Mouse (Mus musculus) heart, embryonic 14.5 days (tissue): ENCODE results near the gene Olfr281. TPM values are rescaled to one million over a fixed set of nuclear protein-coding genes. Genes with fewer than 3 reads are reported as not detected.

Source experiments
- ATAC-seq: fragments of 200-750 bp; cut with Nextera tagmentation; 2 replicates; pipeline ENCODE4 v1.8.0; 2017; ENCODE audit warnings: low read depth, moderate TSS enrichment; ENCODE audit not compliant: insufficient number of reproducible peaks, insufficient read depth, low FRiP score
- H3K27ac ChIP-seq, 2 experiments: fragments of 200-500 bp in 1 of 2; fragments of 300-500 bp in 1 of 2; sonication (generic) in 1 of 2; replicated peaks in 1 of 2; 2 replicates each; pipeline ENCODE4 v1.5.1; 2012 to 2014; ENCODE audit warnings: low read depth in 2 of 2, low read length in 2 of 2, control low read depth in 1 of 2, mild to moderate bottlenecking in 1 of 2, mixed read lengths in 1 of 2; ENCODE audit not compliant: control insufficient read depth in 1 of 2, insufficient read depth in 1 of 2
- H3K27me3 ChIP-seq: fragments of 300-500 bp; sonication (generic); 2 replicates; pipeline ENCODE4 v1.6.1; 2014; ENCODE audit warnings: mild to moderate bottlenecking, low read length, control low read depth; ENCODE audit not compliant: control insufficient read depth, insufficient read depth
- H3K36me3 ChIP-seq: fragments of 300-500 bp; sonication (generic); 2 replicates; pipeline ENCODE4 v1.6.1; 2014; ENCODE audit warnings: mild to moderate bottlenecking, control low read depth, low read length, mixed read lengths; ENCODE audit not compliant: control insufficient read depth, insufficient read depth
- H3K4me1 ChIP-seq, 2 experiments: fragments of 200-500 bp in 1 of 2; fragments of 300-500 bp in 1 of 2; sonication (generic) in 1 of 2; 2 replicates each; pipeline ENCODE4 v1.6.1; 2012 to 2014; ENCODE audit warnings: low read length in 2 of 2, control low read depth in 1 of 2, mixed read lengths in 1 of 2; ENCODE audit not compliant: control insufficient read depth in 2 of 2, insufficient read depth in 2 of 2
- H3K4me2 ChIP-seq: fragments of 300-500 bp; sonication (generic); 2 replicates; pipeline ENCODE4 v1.6.1; 2014; ENCODE audit warnings: mild to moderate bottlenecking, low read length
- H3K4me3 ChIP-seq, 2 experiments: fragments of 200-500 bp in 1 of 2; fragments of 300-500 bp in 1 of 2; sonication (generic) in 1 of 2; 2 replicates each; pipeline ENCODE4 v1.5.1; 2012 to 2014; ENCODE audit warnings: low read length in 2 of 2, mild to moderate bottlenecking in 2 of 2, control low read depth in 1 of 2, low read depth in 1 of 2, moderate library complexity in 1 of 2; ENCODE audit not compliant: control insufficient read depth in 1 of 2, insufficient read depth in 1 of 2
- H3K9ac ChIP-seq: fragments of 300-500 bp; sonication (generic); 2 replicates; pipeline ENCODE4 v1.6.1; 2014; ENCODE audit warnings: mild to moderate bottlenecking, low read length
- H3K9me3 ChIP-seq: fragments of 300-500 bp; sonication (generic); 2 replicates; pipeline ENCODE4 v1.6.1; 2016; ENCODE audit warnings: low read length, control low read depth; ENCODE audit not compliant: control insufficient read depth
- WGBS: fragments of 180-500 bp; shearing (Covaris S2); extraction: QIAGEN DNeasy Blood & Tissue Kit; methylation state at CpG from one replicate; pipeline ENCODE4 v1.1.7; 2014; 5-methylcytosine and 5-hydroxymethylcytosine counted together
- polyA plus RNA-seq: library from polyadenylated mRNA; unstranded; fragments of >200 nt; fragmentation: Nextera tagmentation; extraction: Ambion mirVana; gene quantifications from 2 replicates; pipeline ENCODE4 v1.2.1, GENCODE M21; 2014

Olfr281 gene
- polyA plus RNA-seq, 1 experiment from 2014 or later = not detected

DNA sequence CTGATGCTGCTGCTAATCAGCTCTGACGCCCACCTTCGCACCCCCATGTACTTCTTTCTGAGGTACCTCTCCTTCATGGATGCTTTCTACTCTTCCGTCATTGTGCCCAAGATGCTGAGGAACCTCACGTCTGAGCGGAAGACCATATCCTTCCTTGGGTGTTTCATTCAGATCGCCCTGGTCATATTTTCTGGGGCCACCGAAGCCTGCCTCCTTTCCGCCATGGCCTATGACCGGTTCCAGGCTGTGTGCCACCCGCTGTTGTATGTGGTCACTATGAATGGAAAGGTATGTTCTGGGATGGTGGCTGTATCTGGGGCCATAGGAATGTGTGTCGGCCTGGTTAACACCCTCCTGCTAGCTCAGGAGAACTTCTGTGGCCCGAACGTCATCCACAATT, 19.2 kb downstream of the Olfr281 start:
- H3K4me3 ChIP-seq = no peak overlapping the region
- no peak for ATAC-seq
- H3K36me3 ChIP-seq = no peaks in the 10 kb centered on the region
- no peak overlapping the region for H3K4me2 ChIP-seq
- no peaks in the 10 kb centered on the region for H3K4me1 ChIP-seq
- H3K27ac ChIP-seq = no peak overlapping the region
- H3K27me3 ChIP-seq = no peaks in the 10 kb centered on the region
- no peak overlapping the region for H3K9ac ChIP-seq
- WGBS = 87% methylated on average over 13 of the region's 13 CpGs
- H3K9me3 ChIP-seq = 0 out of 2 replicates have a peak, but pooled peaks cover 3% of the 10 kb centered on the region

DNA sequence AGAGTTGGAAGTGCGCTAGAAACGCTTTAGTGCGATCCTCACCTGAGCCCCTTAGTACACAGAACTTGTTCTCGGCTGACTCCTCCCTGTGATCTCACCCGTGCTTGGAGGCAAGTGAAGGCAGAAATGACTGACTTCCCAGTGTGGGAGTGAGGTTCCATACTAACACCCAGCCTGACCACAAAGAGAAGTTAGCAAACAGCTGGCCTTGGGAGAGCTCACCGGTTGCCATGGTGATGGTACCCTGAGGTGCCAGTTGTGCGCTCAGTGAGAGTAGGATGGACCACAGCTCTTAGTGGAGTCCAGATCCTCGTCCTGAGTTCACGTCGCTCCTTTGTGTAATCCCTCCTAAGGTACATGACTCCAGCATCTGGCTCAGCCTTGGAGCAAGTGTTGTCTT, 22.6 kb downstream of the Olfr281 start:
- Histone ChIP-seq H3K9ac (no peak overlapping the region), H3K9me3 (no peaks in the 10 kb centered on the region), H3K27me3 (no peaks in the 10 kb centered on the region), H3K27ac (no peak overlapping the region), H3K4me1 (no peaks in the 10 kb centered on the region), H3K4me2 (no peak overlapping the region), H3K36me3 (no peaks in the 10 kb centered on the region), H3K4me3 (no peak overlapping the region)
- WGBS = 69% methylated on average over 10 of the region's 10 CpGs
- ATAC-seq = no peak

- Histone ChIP-seq H3K27ac (no peak overlapping the region), H3K4me1 (no peaks in the 10 kb centered on the region), H3K4me2 (no peak overlapping the region), H3K9me3 (no peaks in the 10 kb centered on the region), H3K27me3 (no peaks in the 10 kb centered on the region), H3K36me3 (no peaks in the 10 kb centered on the region), H3K4me3 (no peak overlapping the region), H3K9ac (no peak overlapping the region)
- WGBS = 47% methylated on average over 10 of the region's 10 CpGs
- ATAC-seq = no peak
Observed at GRCm38 (mm10) chr15:98475382-98475781, 23.0 kb downstream of the Olfr281 start.

- Histone ChIP-seq H3K4me2 (no peak overlapping the region), H3K9ac (no peak overlapping the region), H3K4me3 (no peak overlapping the region), H3K9me3 (no peaks in the 10 kb centered on the region), H3K27ac (no peak overlapping the region), H3K36me3 (no peaks in the 10 kb centered on the region), H3K4me1 (no peaks in the 10 kb centered on the region), H3K27me3 (no peaks in the 10 kb centered on the region)
- no peak for ATAC-seq
- 76% methylated on average over 5 of the region's 5 CpGs for WGBS
Observed at GRCm38 (mm10) chr15:98476281-98476680, 23.9 kb downstream of the Olfr281 start.

DNA sequence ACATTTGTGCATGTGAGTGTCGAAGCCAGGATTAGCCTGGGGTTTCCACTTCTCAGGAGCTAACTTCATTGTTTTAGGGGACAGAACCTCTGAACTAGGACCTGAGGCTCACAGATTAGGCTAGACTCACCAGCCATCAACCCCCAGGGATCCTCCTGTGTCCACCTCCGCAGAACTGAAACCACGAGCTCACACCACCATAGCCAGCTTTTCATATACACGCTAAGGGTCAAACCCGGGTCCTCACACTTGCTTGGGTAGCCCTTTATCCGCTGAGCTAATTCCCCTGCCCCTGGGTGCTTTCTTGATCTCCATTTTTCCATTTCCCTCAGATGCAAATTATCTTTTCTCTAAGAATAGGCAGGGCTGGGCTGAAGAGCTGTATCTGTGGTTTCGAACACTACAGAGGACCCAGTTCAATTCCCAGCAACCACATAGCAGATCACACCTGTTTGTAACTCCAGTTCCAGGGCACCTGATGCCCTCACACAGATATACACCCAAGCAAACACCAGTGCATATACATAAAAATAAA, 27.2 kb downstream of the Olfr281 start:
- no peak overlapping the region for H3K9ac ChIP-seq
- peaks cover 0 to 2% of the 10 kb centered on the region in 2 experiments; a peak in 1 of 4 replicates for H3K4me1 ChIP-seq
- H3K4me2 ChIP-seq = no peak overlapping the region
- no peaks in the 10 kb centered on the region for H3K27me3 ChIP-seq
- ATAC-seq = no peak
- H3K27ac ChIP-seq = no peak overlapping the region
- no peaks in the 10 kb centered on the region for H3K36me3 ChIP-seq
- WGBS = 67% methylated on average over 7 of the region's 7 CpGs
- H3K9me3 ChIP-seq = no peaks in the 10 kb centered on the region
- H3K4me3 ChIP-seq = no peak overlapping the region

- no peak within 1 kb of the TSS for H3K9ac ChIP-seq
- H3K4me3 ChIP-seq = no peak within 1 kb of the TSS
- H3K4me1 ChIP-seq = peaks cover 0 to 2% of the 10 kb centered on the region in 2 experiments; a peak in 1 of 4 replicates
- H3K27me3 ChIP-seq = no peaks in the 10 kb centered on the region
- no peak within 1 kb of the TSS for H3K4me2 ChIP-seq
- WGBS = 57% methylated on average over 3 of the region's 3 CpGs
- H3K9me3 ChIP-seq = no peaks in the 10 kb centered on the region
- no peak for ATAC-seq
- no peak within 1 kb of the TSS; a peak in 1 of 4 replicates for H3K27ac ChIP-seq
- no peaks in the 10 kb centered on the region for H3K36me3 ChIP-seq
Observed at GRCm38 (mm10) chr15:98482701-98483100, 30.3 kb downstream of the Olfr281 start, which contains the start of gene Lalba. Lalba (minus strand) TSS chr15:98482721.

GRCm38 (mm10) chr15:98483907-98484886, 31.8 kb downstream of the Olfr281 start:
- H3K4me2 ChIP-seq = no peak overlapping the region
- WGBS = 71% methylated on average over 18 of the region's 18 CpGs
- H3K9me3 ChIP-seq = no peaks in the 10 kb centered on the region
- H3K9ac ChIP-seq = no peak overlapping the region
- no peaks in the 10 kb centered on the region for H3K36me3 ChIP-seq
- no peaks in the 10 kb centered on the region for H3K27me3 ChIP-seq
- no peak overlapping the region for H3K4me3 ChIP-seq
- no peak for ATAC-seq
- H3K27ac ChIP-seq = no peak overlapping the region
- peaks cover 0 to 2% of the 10 kb centered on the region in 2 experiments; a peak in 1 of 4 replicates for H3K4me1 ChIP-seq
